ENCODE assay signal across 8 mouse cellular contexts in genomic region chr10:21055254-21055885, GRCm38 (mm10).
A peak's percentile ranks its signal among the peaks of the same experiment; 100 is the strongest.
DNase-seq lines count a peak whose midpoint lies in the region; ATAC-seq lines count a peak whose summit lies in the region.

No protein-coding gene starts in this region.

- DNase-seq in kidney, adult 11 months: no peak
- DNase-seq in urinary bladder, adult 2 months (ENCODE audit: low spot score): no peak
- no peak for DNase-seq in gastrocnemius, postnatal 36 days

- H3K9ac ChIP-seq in kidney, embryonic 16.5 days (replicated peaks; ENCODE audit: low read length): peak overlapping the region; percentile 50; the same call in 1 of the 2 replicates

- 17% methylated on average over 17 of the region's 17 CpGs for WGBS in kidney, embryonic 16.5 days

- H3K4me3 ChIP-seq in kidney, embryonic 16.5 days (ENCODE audit: low read length): peak overlapping the region; percentile 30

- peak overlapping the region; percentile 57 for H3K4me2 ChIP-seq in kidney, embryonic 16.5 days (replicated peaks; ENCODE audit: low read depth, low read length)

- H3K27me3 ChIP-seq in kidney, embryonic 16.5 days (ENCODE audit: insufficient read depth, low read length): 0 out of 2 replicates have a peak, but pooled peaks cover 3% of the 10 kb centered on the region

- ATAC-seq in kidney, embryonic 16.5 days (ENCODE audit: low FRiP score, low TSS enrichment): peak; percentile 67
- ATAC-seq in common myeloid progenitor, adult 5-6 weeks (replicated peaks; ENCODE audit: low read depth, poor library complexity, severe bottlenecking): peak; percentile 37; the same call in 1 of the 2 replicates
- ATAC-seq in hematopoietic stem cell, adult 5-6 weeks (replicated peaks in 1 of 2; ENCODE audit: insufficient read depth in 1 of 2, low FRiP score in 2 of 2, low TSS enrichment in 1 of 2, low read depth in 1 of 2, poor library complexity in 2 of 2, severe bottlenecking in 2 of 2): peak; percentile 39 to 40
- peak; percentile 65 for ATAC-seq in megakaryocyte-erythroid progenitor cell, adult 5-6 weeks (replicated peaks; ENCODE audit: low FRiP score, low TSS enrichment, poor library complexity, severe bottlenecking)
- no peak for ATAC-seq in inflammation-experienced regulatory T-cells, adult 6 months

- intact Hi-C loops in gastrocnemius, postnatal 36 days (cut with DNase I): no loop called here

- H3K9me3 ChIP-seq in kidney, embryonic 16.5 days (ENCODE audit: low read length): no peaks in the 10 kb centered on the region

- H3K27ac ChIP-seq in kidney, embryonic 16.5 days (ENCODE audit: low read length): no peak overlapping the region

- H3K4me1 ChIP-seq in kidney, embryonic 16.5 days (ENCODE audit: insufficient read depth, low read length): peaks cover 13% of the 10 kb centered on the region

- no peaks in the 10 kb centered on the region for H3K36me3 ChIP-seq in kidney, embryonic 16.5 days (ENCODE audit: insufficient read depth, low read length)
